34 mouse cellular contexts compared by ENCODE assay signal in the genomic region with DNA sequence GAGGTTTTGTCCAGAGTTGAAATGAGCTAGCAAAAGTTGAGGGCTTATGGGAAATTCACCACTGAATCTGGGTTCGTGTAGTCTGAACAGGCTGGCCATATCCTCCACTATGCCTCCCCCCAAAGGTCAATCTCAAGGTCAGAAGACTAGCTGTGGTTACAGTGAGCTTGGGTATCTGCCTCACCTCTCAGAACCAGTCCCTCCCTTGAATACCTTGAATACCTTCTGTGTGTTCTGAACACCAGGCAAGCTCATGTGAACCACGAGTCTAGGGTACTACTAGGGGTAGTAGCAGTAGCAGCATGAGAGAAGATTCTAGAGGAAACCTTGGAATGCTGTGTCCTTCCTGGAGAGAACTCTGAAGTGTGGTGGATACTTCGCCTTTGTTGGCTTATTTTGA.
"Had no signal": no experiment of that assay in that cellular context is flagged by ENCODE, and none has a peak within 500 bp of the region (broad histone marks: within the 10 kb centered on the region; RNA-seq: fewer than 3 reads in every experiment).

No protein-coding gene starts in this region.

- DNase-seq: heart, postnatal 10 days; heart, postnatal 14 days; heart, postnatal 36 days; heart, postnatal 4 days; kidney, adult 18-20 months; kidney, adult 2 months; kidney, adult 8-10 months; kidney, adult 9 months; kidney, postnatal 10 days; kidney, postnatal 14 days; kidney, postnatal 25 days; kidney, postnatal 36 days; kidney, postnatal 4 days; layer of hippocampus, adult 9-11 months; layer of hippocampus, postnatal 36 days had no signal

- H3K9me3 ChIP-seq: heart, embryonic 10.5 days; heart, embryonic 12.5 days; heart, embryonic 13.5 days; heart, embryonic 15.5 days; hindbrain, embryonic 10.5 days; hindbrain, embryonic 12.5 days; hindbrain, embryonic 13.5 days; hindbrain, embryonic 15.5 days; intestine, embryonic 15.5 days; kidney, embryonic 15.5 days had no signal

- ATAC-seq: hindbrain, embryonic 16.5 days; hindbrain, postnatal 0 days; inflammation-experienced regulatory T-cells, adult 6 months; intestine, embryonic 15.5 days; intestine, embryonic 16.5 days; intestine, postnatal 0 days had no signal

- H3K27me3 ChIP-seq: heart, embryonic 12.5 days; heart, embryonic 13.5 days; heart, embryonic 15.5 days; hindbrain, embryonic 12.5 days; hindbrain, embryonic 13.5 days; hindbrain, embryonic 15.5 days; intestine, embryonic 15.5 days; kidney, embryonic 15.5 days had no signal

- H3K27ac ChIP-seq: heart, embryonic 10.5 days; heart, embryonic 13.5 days; heart, embryonic 15.5 days; hindbrain, embryonic 10.5 days; hindbrain, embryonic 12.5 days; hindbrain, embryonic 13.5 days; hindbrain, embryonic 14.5 days; hindbrain, embryonic 15.5 days; hindbrain, postnatal 0 days; intestine, embryonic 15.5 days; kidney, embryonic 15.5 days; kidney, postnatal 0 days; layer of hippocampus, adult 2 months had no signal

- H3K4me2 ChIP-seq: heart, embryonic 11.5 days; heart, embryonic 12.5 days; heart, embryonic 13.5 days; heart, embryonic 15.5 days; hindbrain, embryonic 12.5 days; hindbrain, embryonic 13.5 days; hindbrain, embryonic 14.5 days; hindbrain, embryonic 15.5 days; intestine, embryonic 15.5 days; kidney, embryonic 15.5 days had no signal

- H3K4me3 ChIP-seq: heart, embryonic 10.5 days; heart, embryonic 12.5 days; heart, embryonic 13.5 days; heart, embryonic 15.5 days; hindbrain, embryonic 10.5 days; hindbrain, embryonic 12.5 days; hindbrain, embryonic 13.5 days; hindbrain, embryonic 15.5 days; intestine, embryonic 15.5 days; kidney, embryonic 15.5 days; layer of hippocampus, adult 2 months had no signal

- H3K9ac ChIP-seq: heart, embryonic 12.5 days; heart, embryonic 13.5 days; heart, embryonic 15.5 days; hindbrain, embryonic 12.5 days; hindbrain, embryonic 13.5 days; hindbrain, embryonic 14.5 days; hindbrain, embryonic 15.5 days; intestine, embryonic 15.5 days; kidney, embryonic 15.5 days had no signal

- H3K4me1 ChIP-seq: hindbrain, embryonic 10.5 days; hindbrain, embryonic 12.5 days; hindbrain, embryonic 13.5 days; hindbrain, embryonic 15.5 days; kidney, embryonic 15.5 days had no signal
